Mouse (Mus musculus): ENCODE measurements around the gene Rgs16.

Rgs16 gene

GRCm38 (mm10) chr1:153740145-153740544 lies at the start of gene Rgs16:
Gene Rgs16, plus strand, starts transcription at chr1:153740349.
- DNase-seq (ENCODE audit: low read depth, low spot score), result peak; percentile 90

GRCm38 (mm10) chr1:153692526-153692925 lies 47.6 kb upstream of the Rgs16 start:
- DNase-seq (ENCODE audit: low read depth, low spot score), result no peak

GRCm38 (mm10) chr1:153694372-153695120 lies 45.6 kb upstream of the Rgs16 start:
- DNase-seq (ENCODE audit: low read depth, low spot score), result no peak

- DNase-seq (ENCODE audit: low read depth, low spot score), result no peak
Measured at GRCm38 (mm10) chr1:153695398-153695797, 44.8 kb upstream of the Rgs16 start.

- no peak for DNase-seq (ENCODE audit: low read depth, low spot score)
Measured at GRCm38 (mm10) chr1:153696093-153696492, 44.1 kb upstream of the Rgs16 start.

GRCm38 (mm10) chr1:153696541-153696940 lies 43.6 kb upstream of the Rgs16 start:
- DNase-seq (ENCODE audit: low read depth, low spot score), result no peak

- no peak for DNase-seq (ENCODE audit: low read depth, low spot score)
Measured at GRCm38 (mm10) chr1:153697581-153698251, 42.4 kb upstream of the Rgs16 start.

GRCm38 (mm10) chr1:153698311-153699084 lies 41.7 kb upstream of the Rgs16 start:
- DNase-seq (ENCODE audit: low read depth, low spot score), result no peak

- peak; percentile 49 for DNase-seq (ENCODE audit: low read depth, low spot score)
Measured at GRCm38 (mm10) chr1:153700448-153701063, 39.6 kb upstream of the Rgs16 start.

GRCm38 (mm10) chr1:153701461-153701860 lies 38.7 kb upstream of the Rgs16 start:
- no peak for DNase-seq (ENCODE audit: low read depth, low spot score)

- DNase-seq (ENCODE audit: low read depth, low spot score), result no peak
Measured at GRCm38 (mm10) chr1:153702166-153702852, 37.8 kb upstream of the Rgs16 start.

GRCm38 (mm10) chr1:153702853-153703410 lies 37.2 kb upstream of the Rgs16 start:
- DNase-seq (ENCODE audit: low read depth, low spot score), result peak; percentile 18

- DNase-seq (ENCODE audit: low read depth, low spot score), result peak; percentile 24
Measured at GRCm38 (mm10) chr1:153703445-153703991, 36.6 kb upstream of the Rgs16 start.

GRCm38 (mm10) chr1:153704174-153704573 lies 36.0 kb upstream of the Rgs16 start:
- DNase-seq (ENCODE audit: low read depth, low spot score), result no peak

- DNase-seq (ENCODE audit: low read depth, low spot score), result no peak
Measured at GRCm38 (mm10) chr1:153704996-153705395, 35.2 kb upstream of the Rgs16 start.

GRCm38 (mm10) chr1:153708626-153709025 lies 31.5 kb upstream of the Rgs16 start:
- no peak for DNase-seq (ENCODE audit: low read depth, low spot score)

GRCm38 (mm10) chr1:153709451-153709850 lies 30.7 kb upstream of the Rgs16 start:
- peak; percentile 31 for DNase-seq (ENCODE audit: low read depth, low spot score)

GRCm38 (mm10) chr1:153711544-153712262 lies 28.4 kb upstream of the Rgs16 start:
- DNase-seq (ENCODE audit: low read depth, low spot score), result no peak

GRCm38 (mm10) chr1:153712633-153713032 lies 27.5 kb upstream of the Rgs16 start:
- DNase-seq (ENCODE audit: low read depth, low spot score), result no peak

- no peak for DNase-seq (ENCODE audit: low read depth, low spot score)
Measured at GRCm38 (mm10) chr1:153717990-153718389, 22.2 kb upstream of the Rgs16 start.

Measured in CD4-positive, CD25-positive, alpha-beta regulatory T cell, adult 2 months (primary cell).